Mouse (Mus musculus): Measurements from ENCODE around the gene Adcy3.
A peak's percentile ranks its signal among the peaks of the same experiment; 100 is the strongest.

Gene Adcy3

GRCm38 (mm10) chr12:4180507-4180906 lies 47.6 kb downstream of the Adcy3 start:
- no peak for DNase-seq (ENCODE audit: low spot score)

- DNase-seq (ENCODE audit: low spot score): no peak
Measured at GRCm38 (mm10) chr12:4184648-4185047, 51.7 kb downstream of the Adcy3 start.

- DNase-seq (ENCODE audit: low spot score): peak; percentile 91
Measured at GRCm38 (mm10) chr12:4188171-4189059, 55.5 kb downstream of the Adcy3 start.

- DNase-seq (ENCODE audit: low spot score): no peak
Measured at GRCm38 (mm10) chr12:4189060-4189447, 56.2 kb downstream of the Adcy3 start.

- DNase-seq (ENCODE audit: low spot score): no peak
Measured at GRCm38 (mm10) chr12:4192514-4192913, 59.6 kb downstream of the Adcy3 start.

GRCm38 (mm10) chr12:4193025-4193740 lies 60.3 kb downstream of the Adcy3 start:
- DNase-seq (ENCODE audit: low spot score): peak; percentile 91

GRCm38 (mm10) chr12:4194643-4195042 lies 61.7 kb downstream of the Adcy3 start:
- DNase-seq (ENCODE audit: low spot score): no peak

GRCm38 (mm10) chr12:4198702-4199101 lies 65.8 kb downstream of the Adcy3 start:
- peak; percentile 40 for DNase-seq (ENCODE audit: low spot score)

- DNase-seq (ENCODE audit: low spot score): no peak
Measured at GRCm38 (mm10) chr12:4199271-4199670, 66.4 kb downstream of the Adcy3 start.

GRCm38 (mm10) chr12:4201454-4202200 lies 68.7 kb downstream of the Adcy3 start:
- peak; percentile 70 for DNase-seq (ENCODE audit: low spot score)

GRCm38 (mm10) chr12:4202206-4202605 lies 69.3 kb downstream of the Adcy3 start:
- no peak for DNase-seq (ENCODE audit: low spot score)

GRCm38 (mm10) chr12:4206106-4206505 lies 73.2 kb downstream of the Adcy3 start:
- no peak for DNase-seq (ENCODE audit: low spot score)

GRCm38 (mm10) chr12:4208405-4209133 lies 75.7 kb downstream of the Adcy3 start:
- peak; percentile 74 for DNase-seq (ENCODE audit: low spot score)

GRCm38 (mm10) chr12:4209196-4209595 lies 76.3 kb downstream of the Adcy3 start:
- DNase-seq (ENCODE audit: low spot score): no peak

GRCm38 (mm10) chr12:4211174-4211573 lies 78.3 kb downstream of the Adcy3 start:
- DNase-seq (ENCODE audit: low spot score): no peak

GRCm38 (mm10) chr12:4212908-4213307 lies 80.0 kb downstream of the Adcy3 start:
- no peak for DNase-seq (ENCODE audit: low spot score)

- DNase-seq (ENCODE audit: low spot score): no peak
Measured at GRCm38 (mm10) chr12:4230156-4230555, 97.3 kb downstream of the Adcy3 start.

- DNase-seq (ENCODE audit: low spot score): no peak
Measured at GRCm38 (mm10) chr12:4232777-4233176, 99.9 kb downstream of the Adcy3 start.

GRCm38 (mm10) chr12:4233572-4234508 lies 100.9 kb downstream of the Adcy3 start, which contains the start of the genes Ptrhd1 and Cenpo:
TSS of gene Ptrhd1 (plus strand) at chr12:4234027.
TSS of gene Cenpo (minus strand) at chr12:4234294.
- DNase-seq (ENCODE audit: low spot score): peak; percentile 98

- no peak for DNase-seq (ENCODE audit: low spot score)
Measured at GRCm38 (mm10) chr12:4237481-4237880, 104.6 kb downstream of the Adcy3 start.
